Mouse (Mus musculus): ENCODE measurements at regions not wholly inside any gene's neighbourhood (a gene's known extent, or its start where the extent isn't known, plus 50 kb on each side); places are given as distances from the start of the nearest gene placed in this dataset.

GRCm38 (mm10) chr11:111691512-111691911, 625.5 kb downstream of the Kcnj2 start:
- intact Hi-C loops (cut with DNase I) = no loop called here

- intact Hi-C loops (cut with DNase I) = no loop called here
Measured at GRCm38 (mm10) chr11:111696668-111697067, 630.7 kb downstream of the Kcnj2 start.

- intact Hi-C loops (cut with DNase I) = no loop called here
Measured at GRCm38 (mm10) chr11:111699862-111700261, 633.9 kb downstream of the Kcnj2 start.

- intact Hi-C loops (cut with DNase I) = no loop called here
Measured at GRCm38 (mm10) chr11:111706882-111707281, 640.9 kb downstream of the Kcnj2 start.

- intact Hi-C loops (cut with DNase I) = no loop called here
Measured at GRCm38 (mm10) chr11:111715401-111715800, 649.4 kb downstream of the Kcnj2 start.

- intact Hi-C loops (cut with DNase I) = no loop called here
Measured at GRCm38 (mm10) chr11:111722276-111722675, 656.3 kb downstream of the Kcnj2 start.

- intact Hi-C loops (cut with DNase I) = no loop called here
Measured at GRCm38 (mm10) chr11:111728148-111728547, 662.2 kb downstream of the Kcnj2 start.

- intact Hi-C loops (cut with DNase I) = no loop called here
Measured at GRCm38 (mm10) chr11:111732096-111732495, 666.1 kb downstream of the Kcnj2 start.

- intact Hi-C loops (cut with DNase I) = no loop called here
Measured at GRCm38 (mm10) chr11:111735446-111735845, 669.5 kb downstream of the Kcnj2 start.

- intact Hi-C loops (cut with DNase I) = no loop called here
Measured at GRCm38 (mm10) chr11:111735961-111736360, 670.0 kb downstream of the Kcnj2 start.

GRCm38 (mm10) chr11:111743356-111743755, 677.4 kb downstream of the Kcnj2 start:
- intact Hi-C loops (cut with DNase I) = no loop called here

GRCm38 (mm10) chr11:111747262-111747946, 681.4 kb downstream of the Kcnj2 start:
- intact Hi-C loops (cut with DNase I) = no loop called here

- intact Hi-C loops (cut with DNase I) = no loop called here
Measured at GRCm38 (mm10) chr11:111747947-111748322, 682.0 kb downstream of the Kcnj2 start.

GRCm38 (mm10) chr11:111748496-111748895, 682.5 kb downstream of the Kcnj2 start:
- intact Hi-C loops (cut with DNase I) = no loop called here

- intact Hi-C loops (cut with DNase I) = no loop called here
Measured at GRCm38 (mm10) chr11:111754735-111755134, 688.8 kb downstream of the Kcnj2 start.

- intact Hi-C loops (cut with DNase I) = loop anchor here (10.0 kb wide), 1 partner anchor 932 kb away; no protein-coding TSS in a partner anchor
Measured at GRCm38 (mm10) chr11:111763081-111763480, 697.1 kb downstream of the Kcnj2 start.

- intact Hi-C loops (cut with DNase I) = loop anchor here (10.0 kb wide), 1 partner anchor 928 kb away; no protein-coding TSS in a partner anchor
Measured at GRCm38 (mm10) chr11:111766371-111767011, 700.5 kb downstream of the Kcnj2 start.

GRCm38 (mm10) chr11:111767012-111767392, 701.0 kb downstream of the Kcnj2 start:
- intact Hi-C loops (cut with DNase I) = loop anchor here (10.0 kb wide), 1 partner anchor 928 kb away; no protein-coding TSS in a partner anchor

- intact Hi-C loops (cut with DNase I) = no loop called here
Measured at GRCm38 (mm10) chr11:111774108-111774679, 708.2 kb downstream of the Kcnj2 start.

- intact Hi-C loops (cut with DNase I) = no loop called here
Measured at GRCm38 (mm10) chr11:111781321-111781720, 715.4 kb downstream of the Kcnj2 start.

- intact Hi-C loops (cut with DNase I) = no loop called here
Measured at GRCm38 (mm10) chr11:111791267-111791926, 725.4 kb downstream of the Kcnj2 start.

GRCm38 (mm10) chr11:111801033-111801432, 735.1 kb downstream of the Kcnj2 start:
- intact Hi-C loops (cut with DNase I) = loop anchor here (2.0 kb wide), 1 partner anchor 38 kb away; no protein-coding TSS in a partner anchor
